Mouse (Mus musculus) right cerebral cortex, postnatal 25 days (tissue): ENCODE data around the gene Hs3st4.
A peak's percentile ranks its signal among the peaks of the same experiment; 100 is the strongest.

Source experiments
- DNase-seq: peaks from one replicate; pipeline ENCODE4 v3.0.0; 2022

Hs3st4 gene

DNA sequence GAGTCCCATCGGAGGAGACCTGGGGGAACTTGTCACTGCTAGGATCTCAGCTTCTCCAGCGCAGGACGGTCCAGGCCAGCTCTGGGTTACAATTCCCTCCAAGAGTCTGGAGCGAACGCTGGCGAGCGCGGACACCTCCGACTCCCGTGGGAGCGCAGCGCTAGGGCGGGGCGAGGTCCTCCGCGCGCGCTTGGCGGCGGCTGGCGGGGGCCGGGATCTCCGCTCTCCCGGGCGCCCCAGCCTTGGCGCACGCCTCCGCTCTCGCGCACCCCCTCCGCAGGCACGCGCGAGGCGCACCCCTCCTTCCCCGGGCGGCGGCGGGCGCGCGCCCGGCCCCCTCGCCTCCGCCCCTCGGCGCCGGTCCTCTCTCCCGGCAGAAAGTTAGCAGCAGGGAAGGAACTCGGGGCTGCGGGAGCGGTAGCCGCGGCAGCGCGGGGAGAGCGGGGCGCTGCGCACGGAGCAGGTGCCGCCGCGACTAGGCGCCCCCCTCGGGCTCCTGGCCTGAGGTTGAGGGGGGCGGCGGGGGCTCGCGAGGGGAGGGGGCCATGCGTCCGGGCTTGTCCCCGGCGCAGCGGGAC lies at the start of gene Hs3st4:
Gene Hs3st4 (plus strand): TSS at position 409 of the 578 bp plus-strand sequence.
- DNase-seq: peak; percentile 54

DNA sequence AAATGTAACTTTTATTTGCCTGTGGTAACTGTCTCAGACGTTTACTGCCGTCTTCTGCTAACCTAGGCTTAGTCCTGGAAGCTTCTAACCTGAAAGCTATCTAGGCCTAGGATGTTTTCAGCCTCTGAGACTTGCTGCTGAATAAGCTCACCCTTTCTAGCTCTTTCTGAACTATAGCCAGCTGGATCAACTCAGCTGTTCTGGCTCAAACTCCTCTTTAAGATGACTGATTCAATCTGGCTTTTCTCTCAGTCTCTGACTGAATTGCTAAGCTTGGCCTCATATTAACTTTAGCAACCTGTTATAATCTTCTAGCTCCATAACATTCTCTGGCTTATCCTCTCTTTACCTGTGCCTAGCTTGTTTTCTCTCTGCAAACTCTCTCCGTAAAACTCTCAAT lies 35.8 kb upstream of the Hs3st4 start:
- DNase-seq: no peak

- no peak for DNase-seq
These were observed 19.6 kb upstream of the Hs3st4 start for GRCm38 (mm10) chr7:123963021-123963420.

GRCm38 (mm10) chr7:123964559-123965142 lies 18.0 kb upstream of the Hs3st4 start:
- DNase-seq: no peak

DNA sequence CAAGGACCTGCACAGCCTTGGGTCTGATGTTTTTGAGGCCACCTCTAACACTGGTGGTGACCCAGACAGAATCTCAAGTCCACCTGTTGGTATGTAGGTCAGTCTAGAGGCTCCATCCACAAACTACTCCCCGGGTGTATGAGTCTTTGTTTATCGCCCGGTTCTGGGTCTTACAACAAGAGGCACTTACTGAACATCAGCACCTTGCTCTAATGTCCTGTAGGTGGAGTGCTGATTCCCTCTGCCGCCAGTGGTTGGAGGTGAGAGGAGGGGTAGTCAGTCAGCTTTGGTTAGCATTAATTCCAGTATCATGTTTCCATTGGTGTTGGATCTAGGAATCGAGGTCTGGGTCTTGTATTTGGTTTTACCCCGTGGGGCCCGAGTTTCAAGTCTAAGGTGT lies 17.2 kb upstream of the Hs3st4 start:
- no peak for DNase-seq

- no peak for DNase-seq
These were observed 7.2 kb upstream of the Hs3st4 start for GRCm38 (mm10) chr7:123975441-123975840.

- no peak for DNase-seq
These were observed 1.2 kb upstream of the Hs3st4 start for GRCm38 (mm10) chr7:123981435-123981834.

- no peak for DNase-seq
These were observed 659 bp upstream of the Hs3st4 start for GRCm38 (mm10) chr7:123982010-123982409.

DNA sequence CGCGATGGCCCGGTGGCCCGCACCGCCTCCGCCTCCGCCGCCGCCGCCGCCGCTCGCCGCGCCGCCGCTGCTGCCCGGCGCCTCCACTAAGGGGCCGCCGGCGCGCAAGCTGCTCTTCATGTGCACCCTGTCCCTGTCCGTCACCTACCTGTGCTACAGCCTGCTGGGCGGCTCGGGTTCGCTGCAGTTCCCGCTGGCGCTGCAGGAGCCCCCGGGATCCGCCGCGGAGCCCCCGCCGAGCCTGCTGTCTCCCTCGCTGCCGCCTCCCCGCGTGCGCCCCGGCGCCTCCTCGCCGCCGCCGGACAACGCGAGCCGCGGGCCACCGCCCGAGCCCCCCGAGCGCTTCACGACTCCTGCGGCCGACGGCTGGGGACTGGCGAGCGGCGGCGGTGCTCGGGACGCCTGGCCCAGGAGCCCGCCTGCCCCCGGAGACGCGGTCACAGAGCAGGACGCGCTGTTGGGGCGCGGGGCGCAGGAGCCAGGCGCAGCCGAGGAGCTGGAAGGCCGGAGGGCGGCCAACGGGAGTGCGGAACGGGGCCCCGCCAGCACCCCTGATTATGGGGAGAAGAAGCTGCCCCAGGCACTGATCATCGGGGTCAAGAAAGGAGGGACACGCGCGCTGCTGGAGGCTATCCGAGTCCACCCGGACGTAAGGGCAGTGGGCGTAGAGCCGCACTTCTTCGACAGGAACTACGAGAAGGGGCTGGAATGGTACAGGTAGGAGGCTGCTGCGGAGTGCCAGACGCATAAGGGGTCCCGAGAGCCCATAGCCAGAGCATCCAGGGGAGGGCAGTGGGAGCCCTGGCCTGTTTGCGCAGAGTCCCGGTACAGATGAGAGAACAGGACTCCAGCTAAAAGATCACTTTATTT lies 743 bp downstream of the Hs3st4 start:
- DNase-seq: peak; percentile 37

GRCm38 (mm10) chr7:123992121-123992520 lies 9.5 kb downstream of the Hs3st4 start:
- no peak for DNase-seq

- no peak for DNase-seq
These were observed 14.6 kb downstream of the Hs3st4 start for GRCm38 (mm10) chr7:123997266-123997665.

GRCm38 (mm10) chr7:123998601-123999000 lies 15.9 kb downstream of the Hs3st4 start:
- DNase-seq: peak; percentile 42

GRCm38 (mm10) chr7:124026908-124027307 lies 44.2 kb downstream of the Hs3st4 start:
- DNase-seq: no peak

DNA sequence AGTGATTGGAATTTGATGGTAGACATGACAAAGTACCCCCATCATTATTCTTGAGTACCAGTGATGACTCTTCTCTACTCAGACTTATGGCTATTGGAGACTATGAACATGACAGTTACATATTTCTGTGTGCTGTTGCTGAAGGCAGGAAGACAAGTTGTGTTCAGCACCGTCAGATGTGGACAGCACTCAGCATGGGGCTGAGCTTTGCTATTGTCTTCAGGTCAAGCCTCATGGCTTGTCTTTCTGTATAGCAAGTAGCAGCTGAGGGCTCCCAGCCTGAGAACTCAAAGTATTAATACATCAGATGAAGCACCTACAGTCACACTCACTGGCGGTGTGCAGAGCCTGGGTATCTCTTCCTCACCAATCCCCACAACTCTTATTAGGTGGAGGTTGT lies 49.6 kb downstream of the Hs3st4 start:
- DNase-seq: no peak

GRCm38 (mm10) chr7:124033332-124033731 lies 50.7 kb downstream of the Hs3st4 start:
- DNase-seq: no peak

DNA sequence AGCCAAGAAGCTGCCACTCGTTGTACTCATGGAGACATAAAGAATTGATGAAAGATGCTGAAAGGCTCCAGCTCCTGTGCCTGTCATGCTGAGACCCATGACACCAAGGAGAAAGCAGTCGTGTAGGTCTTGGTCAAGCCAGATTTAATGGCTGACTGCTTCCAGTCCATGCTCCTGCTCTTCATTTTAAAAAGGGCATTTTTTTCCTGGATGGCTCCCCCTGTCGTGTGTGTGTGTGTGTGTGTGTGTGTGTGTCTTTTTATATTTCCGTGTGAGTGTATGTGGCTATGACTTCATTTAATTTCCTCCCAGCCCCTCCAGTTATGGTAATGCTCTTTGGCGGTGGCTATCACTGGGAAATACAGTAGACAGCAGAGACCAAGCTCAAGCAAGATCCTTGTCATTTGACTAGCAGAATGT lies 54.6 kb downstream of the Hs3st4 start:
- DNase-seq: no peak

DNA sequence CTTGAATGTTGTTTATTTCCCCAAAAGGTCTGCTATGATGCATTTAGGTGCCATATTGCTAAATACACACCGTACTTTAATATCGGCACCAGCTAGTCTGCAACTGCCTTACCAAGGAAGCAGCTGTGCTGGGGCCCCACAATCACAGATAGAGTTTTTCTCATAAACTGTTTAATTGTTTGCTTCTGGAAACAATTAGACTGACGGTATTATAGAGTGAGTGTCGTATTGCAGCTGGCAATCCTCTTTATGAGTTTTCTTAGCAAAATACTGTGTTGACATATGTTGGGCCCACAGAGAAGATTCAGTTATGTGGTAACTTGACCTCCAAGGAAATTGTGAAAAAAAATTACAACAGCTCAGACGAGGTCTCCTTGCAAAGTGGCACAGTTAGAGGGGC lies 56.5 kb downstream of the Hs3st4 start:
- no peak for DNase-seq

DNA sequence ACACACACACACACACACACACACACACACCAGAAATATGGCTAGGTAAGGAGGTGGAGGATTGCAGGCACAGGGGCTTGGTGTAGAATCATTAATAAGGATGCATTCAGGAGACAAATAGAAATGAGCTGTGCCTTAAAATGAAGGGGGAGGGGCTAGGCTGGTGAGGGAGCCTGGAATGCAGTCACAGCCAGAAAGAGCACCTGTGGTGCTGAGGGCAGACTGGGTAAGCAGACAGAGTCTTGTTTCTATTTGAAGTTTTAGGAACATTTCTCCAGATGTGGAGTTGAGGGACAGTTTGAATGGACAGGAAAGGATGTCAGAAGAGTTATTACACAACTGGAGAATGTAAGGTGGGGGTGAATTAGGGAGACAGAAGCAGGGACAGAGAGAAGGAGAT lies 64.7 kb downstream of the Hs3st4 start:
- no peak for DNase-seq

DNA sequence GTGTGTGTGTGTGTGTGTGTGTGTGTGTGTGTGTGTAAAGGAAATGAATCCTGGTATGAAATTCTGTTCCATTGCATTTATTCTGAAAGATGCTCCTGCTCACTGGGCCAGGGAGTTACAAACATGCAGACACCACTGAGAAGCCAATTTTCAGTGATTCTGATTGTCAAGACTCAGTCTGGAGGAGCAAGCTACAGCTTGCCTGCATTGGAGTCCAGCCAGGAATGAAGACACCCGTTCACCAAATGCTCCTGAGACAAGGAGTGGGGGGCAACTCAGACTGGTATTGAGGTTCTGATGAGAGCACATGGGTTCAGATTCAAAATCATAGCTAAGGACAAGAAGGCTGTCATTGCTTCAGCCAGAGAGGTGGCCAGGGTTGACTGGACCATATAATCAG lies 66.3 kb downstream of the Hs3st4 start:
- no peak for DNase-seq

DNA sequence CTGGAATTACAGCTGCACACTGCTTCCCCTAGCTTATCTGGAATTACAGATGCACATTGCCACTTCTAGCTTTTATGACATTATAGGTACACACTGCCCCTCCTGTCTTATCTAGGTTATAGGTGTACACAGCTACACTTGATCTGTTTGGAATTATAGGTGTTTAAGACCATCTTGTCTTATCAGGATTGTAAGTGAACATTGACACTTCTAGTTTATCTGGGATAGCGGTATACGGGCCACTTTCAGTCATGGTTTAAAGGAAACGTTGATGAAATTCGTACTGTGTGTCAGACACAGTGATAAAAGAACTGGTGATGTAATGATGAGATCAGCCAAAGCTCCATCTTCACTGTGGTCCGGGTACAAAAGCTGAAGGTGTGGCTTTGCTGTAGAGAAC lies 67.8 kb downstream of the Hs3st4 start:
- no peak for DNase-seq

GRCm38 (mm10) chr7:124083741-124084140 lies 101.1 kb downstream of the Hs3st4 start:
- DNase-seq: no peak

- DNase-seq: no peak
These were observed 146.3 kb downstream of the Hs3st4 start for GRCm38 (mm10) chr7:124129019-124129418.

DNA sequence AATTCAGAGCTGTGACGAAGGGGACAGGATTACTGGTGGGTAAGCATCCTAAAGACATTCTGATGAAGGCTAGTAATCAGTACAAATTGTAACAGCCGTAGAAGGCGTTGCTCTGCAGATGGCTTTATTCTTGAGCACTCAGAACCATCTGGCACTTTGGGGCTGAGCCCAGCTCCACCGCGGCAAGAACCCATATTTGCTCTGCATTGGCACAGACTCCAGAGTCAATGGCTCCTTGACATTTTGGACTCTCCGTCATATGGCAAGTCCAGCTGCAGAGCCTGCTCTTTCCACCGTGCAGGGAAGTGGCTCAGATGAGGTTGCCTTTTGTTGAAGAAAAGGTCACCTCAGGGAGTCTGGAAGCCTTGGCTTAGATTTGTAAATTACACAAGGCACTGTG lies 148.6 kb downstream of the Hs3st4 start:
- peak; percentile 68 for DNase-seq

DNA sequence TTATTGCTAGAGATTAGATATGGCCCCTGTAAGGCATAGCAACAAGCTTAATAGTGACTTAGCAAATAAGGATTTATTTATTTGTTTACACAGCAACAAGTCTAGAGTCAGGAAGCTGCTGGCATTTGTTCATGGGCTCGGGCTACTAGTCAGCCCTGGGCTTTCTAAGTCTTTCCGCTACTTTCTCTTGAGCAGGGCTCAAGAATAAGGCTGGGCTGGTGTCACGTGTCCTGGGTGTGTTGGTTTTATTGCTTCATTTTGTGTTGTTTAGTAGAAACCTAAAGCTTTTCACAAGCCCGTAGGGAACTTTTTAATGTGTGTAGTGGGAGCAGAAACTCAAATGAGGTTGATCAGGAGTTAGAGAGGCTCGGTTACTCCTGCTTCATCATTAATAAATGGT lies 153.5 kb downstream of the Hs3st4 start:
- no peak for DNase-seq
